Mouse (Mus musculus): ENCODE measurements around the gene Chrnb4. TPM values are rescaled to one million over a fixed set of nuclear protein-coding genes. Genes with fewer than 3 reads are reported as not detected.

Chrnb4 gene
- 1.2 and 1.6 TPM in 2 replicates for polyA plus RNA-seq (2012; rRNA removed)

DNA sequence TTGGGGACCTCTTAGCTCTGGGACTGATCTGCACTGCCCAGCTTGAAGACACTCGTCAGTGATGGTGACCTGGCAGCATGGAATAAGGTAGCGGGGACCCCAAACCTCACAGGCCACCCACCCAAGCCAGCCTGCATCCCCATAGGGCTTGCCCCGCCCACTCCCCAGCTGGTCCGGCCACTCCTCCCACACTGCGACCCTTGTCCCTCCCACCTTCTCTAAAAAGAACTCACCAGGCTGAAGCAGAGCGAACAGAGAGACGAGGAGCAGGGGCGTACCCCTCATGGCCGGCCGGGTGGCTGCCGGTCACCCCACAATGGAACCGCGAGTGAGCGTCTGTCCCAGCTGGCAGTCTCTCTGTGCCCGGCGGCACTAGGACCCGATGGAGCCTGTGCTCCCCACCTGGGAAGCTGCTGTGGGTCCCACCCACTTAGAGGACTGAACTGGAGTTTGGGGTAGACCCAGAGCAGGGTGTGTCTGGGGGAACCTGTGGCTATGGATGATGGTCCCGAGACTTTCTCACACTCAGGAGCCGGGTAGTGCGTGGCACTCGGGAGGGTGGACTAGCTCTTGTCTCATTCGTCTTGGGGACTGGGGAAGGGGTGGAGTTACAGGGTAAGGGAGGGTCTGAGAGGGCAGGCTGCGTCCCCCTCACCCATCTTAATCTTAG, at the start of gene Chrnb4:
TSS of gene Chrnb4 (minus strand) at position 569 of the 670 bp plus-strand sequence.

DNA sequence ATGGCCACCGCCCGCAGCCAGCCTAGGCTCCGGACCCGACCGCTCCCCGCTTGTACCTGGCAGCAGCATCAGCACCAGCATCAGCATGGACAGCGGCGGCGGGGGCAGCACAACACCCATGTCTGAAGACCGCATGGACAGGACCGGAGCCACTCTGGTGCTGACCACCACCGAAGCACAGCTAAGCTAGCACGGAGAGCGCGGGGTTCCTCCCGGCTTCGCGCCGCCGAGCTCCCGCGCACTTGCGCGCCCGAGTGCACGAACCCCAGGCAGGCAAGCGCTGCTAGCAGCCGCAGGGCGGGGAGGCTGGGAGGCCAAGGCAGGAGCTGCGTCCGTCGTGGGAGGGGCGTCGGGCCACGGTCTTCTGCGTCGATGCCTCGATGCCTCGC, 22.3 kb downstream of the Chrnb4 start, which contains the start of gene Chrna3:
TSS of gene Chrna3 (minus strand) at position 288 of the 389 bp plus-strand sequence.

GRCm38 (mm10) chr9:54980674-54981073, 67.9 kb downstream of the Chrnb4 start, which contains the start of gene Chrna5:
Gene Chrna5, plus strand, starts transcription at chr9:54980880.

Other genes starting within 250 kb of the Chrnb4 start
- 50.1 and 59.2 TPM in 2 replicates for gene Ireb2, start 185.0 kb downstream of the Chrnb4 start, polyA plus RNA-seq (2012; rRNA removed)
- 1.7 and 2.1 TPM in 2 replicates for gene Hykk, start 131.5 kb downstream of the Chrnb4 start, polyA plus RNA-seq (2012; rRNA removed)
- 215 and 236 TPM in 2 replicates for gene Psma4, start 98.0 kb downstream of the Chrnb4 start, polyA plus RNA-seq (2012; rRNA removed)
- gene AY074887, start 97.8 kb downstream of the Chrnb4 start, polyA plus RNA-seq (2012; rRNA removed): 0.20 and 0.46 TPM in 2 replicates
- 2.4 and 3.4 TPM in 2 replicates for gene Chrna5, start 67.9 kb downstream of the Chrnb4 start, polyA plus RNA-seq (2012; rRNA removed)
- 9.1 and 9.4 TPM in 2 replicates for gene Chrna3, start 22.2 kb downstream of the Chrnb4 start, polyA plus RNA-seq (2012; rRNA removed)
- gene Ube2q2, start 100.1 kb upstream of the Chrnb4 start, polyA plus RNA-seq (2012; rRNA removed): 22.7 and 22.8 TPM in 2 replicates
- gene Fbxo22, start 160.1 kb upstream of the Chrnb4 start, polyA plus RNA-seq (2012; rRNA removed): 43.1 and 44.9 TPM in 2 replicates

Data from central nervous system, embryonic 14 days (tissue).